Mouse (Mus musculus): ENCODE measurements around the gene Rsph14.
A peak's percentile ranks its signal among the peaks of the same experiment; 100 is the strongest.

Gene Rsph14

DNA sequence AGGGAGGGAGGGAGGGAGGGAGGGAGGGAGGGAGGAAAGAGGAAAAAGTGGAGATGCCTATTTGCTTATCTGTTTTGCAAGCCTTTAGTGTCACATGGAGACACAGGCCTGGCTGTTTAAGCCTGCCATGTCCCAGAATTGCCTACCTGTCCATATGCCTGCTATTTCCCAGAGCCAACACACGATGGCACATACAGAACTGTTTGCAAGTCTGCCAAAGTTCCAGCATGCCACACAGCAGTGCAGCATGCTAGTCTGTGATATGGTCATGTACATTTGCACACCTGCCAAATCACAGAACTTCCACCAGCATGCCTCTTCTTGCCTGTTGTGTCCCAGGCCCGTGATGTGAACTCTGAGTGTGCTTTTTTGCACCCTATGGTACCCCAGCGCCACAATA lies 101.8 kb downstream of the Rsph14 start:
- DNase-seq = no peak

DNA sequence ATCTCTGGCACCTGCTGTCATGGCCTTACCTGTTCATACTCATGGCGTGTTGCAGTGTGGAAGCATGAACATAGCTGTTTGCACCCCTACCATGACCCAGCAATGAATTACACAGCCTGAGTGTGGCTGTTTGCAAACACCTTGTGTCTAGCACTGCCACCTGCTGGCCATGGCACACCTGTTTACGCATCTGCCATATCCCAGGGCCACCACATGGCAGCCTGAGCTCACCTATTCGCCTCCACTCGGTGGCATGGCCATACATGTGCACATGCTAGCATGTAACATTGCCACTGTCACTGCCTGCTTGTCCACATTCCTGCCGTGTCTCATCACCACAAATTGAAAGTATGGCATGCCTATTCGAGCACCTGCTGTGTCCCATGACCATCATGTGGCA lies 102.8 kb downstream of the Rsph14 start:
- DNase-seq = no peak

DNA sequence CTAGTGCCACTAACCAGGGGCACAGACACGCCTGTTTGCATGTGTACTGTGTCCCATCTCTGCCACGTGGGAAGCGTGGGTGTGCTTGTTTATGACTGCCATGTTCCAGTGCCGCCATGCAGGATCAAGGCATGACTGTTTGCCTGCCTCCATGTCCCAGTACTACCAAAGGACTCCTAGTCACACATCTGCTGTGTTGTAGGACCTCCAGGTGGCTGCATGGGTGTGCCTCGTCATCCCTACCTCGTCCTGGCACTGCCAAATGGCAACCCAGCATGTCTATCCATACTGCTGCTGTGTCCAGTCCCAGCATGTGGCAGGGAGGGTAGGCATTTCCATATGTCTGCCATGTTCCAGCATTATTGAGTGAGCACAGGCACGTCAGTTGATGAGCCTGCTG lies 104.1 kb downstream of the Rsph14 start:
- DNase-seq = no peak

DNA sequence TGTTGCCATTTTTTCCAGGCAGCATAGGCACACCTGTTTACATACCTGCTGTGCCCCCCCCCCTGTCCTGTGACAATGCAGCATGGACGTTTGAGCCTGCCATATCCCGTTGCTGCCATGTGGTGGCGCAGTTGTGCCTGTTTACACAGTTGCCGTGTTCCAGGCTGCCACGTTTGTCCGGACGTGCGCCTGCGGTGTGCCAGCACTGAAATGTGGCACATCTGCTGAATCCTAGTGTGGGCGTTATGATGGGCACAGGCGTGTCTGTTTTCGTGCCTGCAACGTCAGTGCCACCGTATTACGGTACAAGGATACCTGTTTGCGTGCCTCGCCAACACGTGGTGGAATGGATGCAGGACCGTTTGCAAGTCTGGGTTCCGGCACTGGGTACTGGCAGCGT lies 107.1 kb downstream of the Rsph14 start:
- DNase-seq = peak; percentile 62

DNA sequence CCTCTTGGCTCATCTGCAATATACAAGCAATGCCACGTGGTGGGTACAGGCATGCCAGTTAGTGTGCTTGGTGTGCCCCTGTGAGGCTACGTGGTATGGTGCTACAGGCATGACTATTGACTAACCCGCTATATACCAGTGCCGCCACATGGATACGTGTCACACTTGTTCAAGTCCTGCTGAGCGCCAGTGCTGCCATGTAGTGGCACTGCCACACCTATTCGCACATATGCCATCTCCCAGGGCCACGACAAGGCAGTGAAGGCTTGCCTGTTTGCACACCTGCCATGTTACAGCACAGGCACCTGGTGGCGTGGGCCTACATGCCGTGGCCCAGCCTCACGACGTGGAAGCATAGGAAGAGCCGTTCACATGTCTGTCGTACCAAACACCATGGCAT lies 108.1 kb downstream of the Rsph14 start:
- no peak for DNase-seq

DNA sequence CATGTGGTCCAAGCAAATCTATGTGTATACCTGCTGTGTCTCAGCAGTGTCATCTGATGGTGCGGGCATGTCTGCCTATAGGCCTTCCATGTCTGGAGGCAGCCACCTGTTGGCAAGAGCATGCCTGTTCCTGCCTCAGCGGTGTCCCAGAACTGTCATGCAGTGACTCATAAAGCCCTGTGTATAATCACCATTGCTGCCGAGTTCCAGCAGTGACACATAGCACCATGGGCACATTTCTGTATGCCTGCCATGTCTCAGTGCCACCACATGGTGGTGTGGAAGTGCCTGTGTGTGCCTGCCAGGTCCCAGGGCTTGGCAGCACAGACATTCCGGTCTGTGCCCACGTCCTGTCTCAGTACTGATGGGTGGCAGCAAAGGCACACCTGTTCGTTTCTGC lies 109.6 kb downstream of the Rsph14 start:
- DNase-seq = peak; percentile 31

DNA sequence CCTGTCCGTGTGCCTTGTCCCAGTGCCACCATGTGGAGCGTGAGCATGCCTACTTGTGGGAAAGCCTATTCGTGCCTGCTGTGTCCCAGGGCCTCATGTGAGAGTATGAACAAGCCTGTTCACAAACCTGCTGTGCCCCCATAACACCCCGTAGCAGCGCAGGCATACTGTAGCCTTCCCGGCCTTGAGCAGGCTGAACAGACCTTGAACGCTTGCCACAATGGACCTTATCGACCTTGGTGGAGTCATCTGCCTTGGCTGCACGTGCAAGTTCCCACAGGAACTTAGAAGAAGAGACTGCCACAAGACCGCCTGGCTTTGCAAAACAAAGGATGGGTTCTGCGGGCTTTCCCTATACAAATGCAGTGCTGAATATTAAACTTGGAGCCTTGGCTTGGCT lies 110.8 kb downstream of the Rsph14 start:
- no peak for DNase-seq

DNA sequence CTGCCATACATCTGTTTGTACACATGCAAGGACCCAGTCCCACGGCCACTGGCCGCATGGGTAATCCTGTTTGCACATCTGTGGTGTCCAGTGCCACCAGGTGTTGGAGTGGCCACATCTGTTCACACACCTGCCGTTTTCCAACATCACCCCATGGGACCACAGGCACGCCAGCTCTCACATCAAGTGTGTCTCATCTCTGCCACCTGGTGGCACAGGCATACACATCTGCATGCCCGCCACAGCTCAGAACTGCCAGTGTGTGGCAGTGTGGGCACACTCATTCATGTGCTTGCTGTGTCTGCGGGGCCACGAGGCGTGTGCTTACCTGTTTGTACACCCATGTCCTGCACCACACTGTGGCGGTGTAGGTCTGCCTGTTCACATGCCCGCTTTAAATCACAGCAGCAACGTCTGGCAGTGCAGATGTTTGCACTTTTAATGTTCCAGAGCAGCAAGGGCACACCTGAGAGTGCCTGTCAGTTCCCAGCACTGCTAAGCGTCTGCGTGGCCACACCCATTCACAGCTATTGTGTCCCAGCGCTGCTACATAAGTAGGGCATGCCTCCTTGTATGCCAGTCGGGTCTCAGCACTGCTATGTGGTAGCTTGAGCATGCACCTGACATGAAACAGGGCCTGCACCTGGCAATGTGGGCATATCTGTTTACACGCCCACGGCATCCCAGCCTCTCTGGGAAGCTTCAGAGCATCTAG lies 111.4 kb downstream of the Rsph14 start:
- peak; percentile 58 for DNase-seq

DNA sequence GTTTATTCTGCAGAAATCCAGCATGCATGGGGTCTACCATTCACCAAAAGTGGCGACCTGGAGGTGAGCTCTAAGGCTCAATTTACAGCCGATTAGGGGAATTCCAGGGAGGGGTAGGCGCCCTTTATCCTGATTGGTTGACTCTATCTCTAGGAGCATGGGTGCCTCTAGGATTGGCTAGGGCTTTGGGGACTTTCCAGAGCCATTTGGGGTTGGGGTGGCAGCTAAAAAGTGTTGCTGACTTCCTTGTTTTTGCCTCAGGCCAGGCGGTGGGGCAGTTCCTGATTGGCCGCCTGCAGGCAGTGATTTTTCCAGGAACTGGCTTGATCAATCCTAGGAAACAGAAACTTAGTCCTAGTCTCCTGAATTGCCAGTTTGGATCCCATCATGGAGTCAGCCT lies 113.1 kb downstream of the Rsph14 start:
- no peak for DNase-seq

DNA sequence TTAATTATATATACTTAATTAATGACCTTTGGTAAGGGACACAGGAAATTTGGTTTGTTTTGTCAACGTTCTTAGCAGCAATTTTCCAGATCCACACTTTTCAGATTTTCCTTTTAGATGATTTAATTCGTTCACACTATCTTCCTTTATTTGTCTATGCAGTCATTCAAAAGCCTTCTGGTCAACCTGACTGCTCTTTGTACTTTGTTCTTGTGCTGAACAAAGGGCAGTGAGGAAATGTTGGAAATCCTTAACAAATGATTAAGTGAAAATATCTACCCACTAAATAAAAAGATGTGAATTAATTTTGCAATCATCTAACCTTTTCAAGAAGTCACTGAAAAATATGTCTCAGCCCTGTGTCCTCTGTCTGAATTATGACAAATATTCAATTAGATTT lies 124.0 kb downstream of the Rsph14 start:
- no peak for DNase-seq

Measured in lung, postnatal 10 days (tissue).